Mouse (Mus musculus) hindbrain, embryonic 15.5 days (tissue): ENCODE results near the gene Tstd1. TPM values are rescaled to one million over a fixed set of nuclear protein-coding genes. Genes with fewer than 3 reads are reported as not detected.

Source experiments
- ATAC-seq: fragments of 200-750 bp; cut with Nextera tagmentation; 2 replicates; pipeline ENCODE4 v1.8.0; 2017; ENCODE audit warnings: low read depth, moderate number of reproducible peaks, moderate TSS enrichment; ENCODE audit not compliant: low FRiP score
- H3K27ac ChIP-seq: fragments of 300-500 bp; sonication (generic); replicated peaks from 2 replicates; pipeline ENCODE4 v1.5.1; 2015; ENCODE audit warnings: mild to moderate bottlenecking, inconsistent platforms
- H3K27me3 ChIP-seq: fragments of 300-500 bp; sonication (generic); 2 replicates; pipeline ENCODE4 v1.6.1; 2015; ENCODE audit warnings: control low read depth, inconsistent platforms
- H3K36me3 ChIP-seq: fragments of 300-500 bp; sonication (generic); 2 replicates; pipeline ENCODE4 v1.6.1; 2015; ENCODE audit warnings: control low read depth, inconsistent platforms
- H3K4me1 ChIP-seq: fragments of 300-500 bp; sonication (generic); replicated peaks from 2 replicates; pipeline ENCODE4 v1.6.1; 2015; ENCODE audit warnings: control low read depth, inconsistent platforms
- H3K4me2 ChIP-seq: fragments of 300-500 bp; sonication (generic); 2 replicates; pipeline ENCODE4 v1.6.1; 2015; ENCODE audit warnings: moderate library complexity, mild to moderate bottlenecking, inconsistent platforms
- H3K4me3 ChIP-seq: fragments of 300-500 bp; sonication (generic); 2 replicates; pipeline ENCODE4 v1.5.1; 2015; ENCODE audit warnings: mild to moderate bottlenecking, inconsistent platforms
- H3K9ac ChIP-seq: fragments of 300-500 bp; sonication (generic); 2 replicates; pipeline ENCODE4 v1.6.1; 2015; ENCODE audit warnings: inconsistent platforms
- H3K9me3 ChIP-seq: fragments of 300-500 bp; sonication (generic); 2 replicates; pipeline ENCODE4 v1.6.1; 2016; ENCODE audit warnings: control low read depth, inconsistent platforms
- WGBS: fragments of 180-500 bp; shearing (Covaris S2); methylation state at CpG from one replicate; pipeline ENCODE4 v1.1.7; 2015; 5-methylcytosine and 5-hydroxymethylcytosine counted together
- polyA plus RNA-seq: library from polyadenylated mRNA; unstranded; fragments of >200 nt; fragmentation: Nextera tagmentation; extraction: Ambion mirVana; gene quantifications from 2 replicates; pipeline ENCODE4 v1.2.1, GENCODE M21; 2015

The Tstd1 gene
- polyA plus RNA-seq, 1 experiment from 2014 or later: 6.6 TPM

DNA sequence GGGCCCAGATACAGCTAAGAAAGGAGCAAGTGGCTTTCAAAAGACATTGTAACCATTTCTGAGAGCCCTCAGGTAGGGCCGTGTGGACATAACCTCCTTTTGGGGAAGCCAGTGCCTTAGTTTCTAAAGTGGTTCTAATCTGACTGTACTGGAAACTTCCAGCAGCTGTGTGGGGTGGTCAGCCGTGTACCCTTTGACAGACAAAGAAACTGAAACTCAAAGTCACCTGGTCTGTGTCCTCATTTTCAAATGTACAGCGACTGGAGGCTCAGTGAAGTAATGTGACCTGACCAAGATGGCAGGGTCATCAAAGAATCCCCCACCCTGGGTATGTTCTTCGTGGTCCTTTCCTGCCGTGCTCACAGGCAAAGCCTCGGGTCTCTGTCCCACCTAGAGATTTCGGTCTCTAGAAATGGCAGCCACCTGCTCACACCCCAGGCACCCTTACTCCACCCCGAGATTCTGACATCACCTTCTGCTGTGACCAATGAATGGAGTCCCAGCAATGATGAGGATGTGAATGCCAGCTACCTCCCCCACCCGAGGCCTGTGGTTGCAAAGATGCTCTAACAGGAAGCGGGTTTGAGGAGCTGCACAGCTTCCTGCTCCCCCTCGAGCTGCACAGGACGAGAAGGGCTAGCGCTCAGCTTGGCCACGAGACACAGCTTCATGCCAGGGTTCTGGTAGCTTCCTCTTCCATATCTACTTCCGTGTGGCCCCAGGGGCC, 30.1 kb upstream of the Tstd1 start, which contains the start of gene Arhgap30:
Arhgap30 (plus strand) TSS at position 579 of the 727 bp plus-strand sequence.
- H3K27me3 ChIP-seq: no peaks in the 10 kb centered on the region
- 85% methylated on average over 15 of the region's 15 CpGs for WGBS
- H3K27ac ChIP-seq: no peak within 1 kb of the TSS
- ATAC-seq: no peak
- H3K4me1 ChIP-seq: no peaks in the 10 kb centered on the region
- no peak within 1 kb of the TSS for H3K9ac ChIP-seq
- H3K36me3 ChIP-seq: no peaks in the 10 kb centered on the region
- H3K4me2 ChIP-seq: no peak within 1 kb of the TSS
- no peak within 1 kb of the TSS for H3K4me3 ChIP-seq
- H3K9me3 ChIP-seq: no peaks in the 10 kb centered on the region

DNA sequence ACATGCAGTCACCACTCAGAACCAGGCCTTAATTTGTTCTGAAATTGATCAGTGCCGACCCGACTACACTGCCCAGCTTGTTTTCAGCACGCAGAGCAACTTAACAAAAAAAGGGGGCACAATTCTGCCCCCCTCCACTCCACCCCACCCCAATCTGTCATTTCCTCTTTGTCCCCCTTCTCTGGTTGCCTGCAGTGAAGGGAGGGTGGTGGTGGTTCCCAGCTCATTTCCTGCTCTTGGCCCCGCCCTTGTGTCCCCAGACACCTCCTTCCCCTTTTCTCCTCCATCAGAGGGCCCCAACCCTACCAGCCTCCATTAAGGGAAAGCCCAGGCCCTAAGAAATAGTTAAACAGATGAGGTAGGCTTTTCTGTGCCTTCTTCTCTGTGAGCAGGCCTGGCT, 28.6 kb upstream of the Tstd1 start:
- Histone ChIP-seq H3K27ac (no peak overlapping the region), H3K36me3 (no peaks in the 10 kb centered on the region), H3K4me3 (no peak overlapping the region), H3K4me2 (no peak overlapping the region), H3K4me1 (no peaks in the 10 kb centered on the region), H3K9ac (no peak overlapping the region), H3K27me3 (no peaks in the 10 kb centered on the region), H3K9me3 (no peaks in the 10 kb centered on the region)
- no peak for ATAC-seq
- 80% methylated on average over 4 of the region's 4 CpGs for WGBS

DNA sequence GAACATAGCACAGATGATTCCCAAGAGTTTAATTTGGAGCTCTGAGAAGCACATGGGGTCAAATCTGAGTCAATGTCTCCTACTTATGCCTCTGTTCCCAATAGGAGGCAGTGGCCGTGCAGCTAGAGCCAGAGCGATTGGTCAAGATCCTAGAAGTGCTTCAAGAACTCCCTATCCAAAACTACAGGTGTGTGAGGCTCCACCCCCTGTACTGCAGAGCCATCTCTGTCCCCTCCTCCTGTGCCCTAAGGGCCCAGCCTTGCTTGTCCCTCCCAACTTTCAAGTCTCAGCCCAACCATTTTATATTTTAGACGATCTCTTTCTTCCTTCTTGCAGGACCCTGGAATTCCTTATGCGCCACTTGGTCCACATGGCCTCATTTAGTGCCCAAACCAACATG, 16.9 kb upstream of the Tstd1 start:
- H3K4me2 ChIP-seq: no peak overlapping the region
- ATAC-seq: no peak
- WGBS: 82% methylated on average over 4 of the region's 4 CpGs
- H3K9me3 ChIP-seq: no peaks in the 10 kb centered on the region
- H3K9ac ChIP-seq: no peak overlapping the region
- H3K27ac ChIP-seq: no peak overlapping the region
- no peak overlapping the region for H3K4me3 ChIP-seq
- H3K27me3 ChIP-seq: no peaks in the 10 kb centered on the region
- no peaks in the 10 kb centered on the region for H3K36me3 ChIP-seq
- H3K4me1 ChIP-seq: no peaks in the 10 kb centered on the region

DNA sequence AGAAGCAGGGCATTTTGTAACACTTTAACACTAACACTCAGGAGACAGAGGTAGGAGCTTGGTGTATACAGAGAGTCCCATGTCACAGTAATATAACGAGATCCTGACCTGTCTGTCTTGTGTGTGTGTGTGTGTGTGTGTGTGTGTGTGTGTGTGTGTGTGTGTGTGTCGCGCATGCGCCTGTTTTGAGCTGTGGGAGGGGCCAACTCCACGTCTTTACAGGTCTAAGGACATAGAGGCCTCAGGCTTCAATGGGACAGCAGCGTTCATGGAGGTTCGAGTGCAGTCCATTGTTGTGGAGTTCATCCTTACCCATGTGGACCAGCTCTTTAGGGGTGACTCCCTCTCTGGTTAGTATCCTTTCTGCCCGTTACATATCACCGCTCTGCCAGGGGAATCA, 15.7 kb upstream of the Tstd1 start:
- ATAC-seq: no peak
- Histone ChIP-seq H3K27ac (no peak overlapping the region), H3K36me3 (no peaks in the 10 kb centered on the region), H3K4me1 (no peaks in the 10 kb centered on the region), H3K9me3 (no peaks in the 10 kb centered on the region), H3K9ac (no peak overlapping the region), H3K4me2 (no peak overlapping the region), H3K4me3 (no peak overlapping the region), H3K27me3 (0 out of 2 replicates have a peak, but pooled peaks cover 8% of the 10 kb centered on the region)
- 85% methylated on average over 9 of the region's 9 CpGs for WGBS

DNA sequence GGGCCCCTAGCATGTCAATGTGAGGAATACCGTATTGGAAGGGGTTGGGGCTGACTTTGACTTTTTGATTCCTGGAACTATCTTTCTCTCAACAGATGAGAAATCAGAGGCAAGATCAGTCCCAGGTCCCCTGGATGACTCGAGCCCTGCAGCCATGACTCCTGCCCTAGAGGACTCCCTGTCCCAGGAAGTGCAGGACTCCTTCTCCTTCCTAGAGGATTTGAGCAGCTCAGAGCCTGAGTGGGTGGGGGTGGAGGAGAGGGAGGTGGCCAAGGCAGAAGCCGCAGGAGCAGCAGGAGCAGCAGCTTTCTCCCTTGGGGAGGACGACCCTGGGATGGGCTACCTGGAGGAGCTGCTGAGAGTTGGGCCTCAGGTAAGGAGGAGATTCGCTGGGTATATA, 11.4 kb upstream of the Tstd1 start:
- Histone ChIP-seq H3K4me2 (no peak overlapping the region), H3K9ac (no peak overlapping the region), H3K27ac (no peak overlapping the region), H3K4me1 (no peaks in the 10 kb centered on the region; the same call in 1 of the 2 replicates), H3K4me3 (no peak overlapping the region), H3K36me3 (no peaks in the 10 kb centered on the region), H3K27me3 (0 out of 2 replicates have a peak, but pooled peaks cover 13% of the 10 kb centered on the region), H3K9me3 (no peaks in the 10 kb centered on the region)
- 83% methylated on average over 5 of the region's 5 CpGs for WGBS
- no peak for ATAC-seq

DNA sequence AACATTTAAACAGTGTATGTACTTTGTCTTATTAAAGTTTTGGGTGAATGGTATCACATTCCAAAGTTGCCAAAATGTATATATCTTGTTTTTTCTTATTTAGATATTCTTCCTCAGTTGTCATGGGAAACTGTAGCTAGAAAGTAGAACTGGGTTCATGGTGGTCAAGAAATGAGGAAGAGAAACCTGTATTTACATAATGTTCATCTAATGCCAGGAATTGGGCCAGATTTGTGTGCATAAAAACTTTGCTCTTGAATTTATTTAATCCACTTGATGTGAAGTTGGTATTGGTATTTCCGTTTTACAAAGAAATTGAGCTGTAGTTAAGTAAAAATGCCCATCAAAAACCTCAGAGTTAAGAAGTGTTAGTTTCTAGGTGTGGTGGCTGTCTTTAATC, 8.4 kb upstream of the Tstd1 start:
- Histone ChIP-seq H3K36me3 (peaks cover under 1% of the 10 kb centered on the region; the same call in 1 of the 2 replicates), H3K9me3 (no peaks in the 10 kb centered on the region), H3K4me1 (peaks cover 23% of the 10 kb centered on the region), H3K27ac (no peak overlapping the region), H3K27me3 (0 out of 2 replicates have a peak, but pooled peaks cover 13% of the 10 kb centered on the region), H3K4me2 (no peak overlapping the region), H3K4me3 (no peak overlapping the region), H3K9ac (no peak overlapping the region)
- 82% methylated on average over 1 of the region's 1 CpGs for WGBS
- no peak for ATAC-seq

DNA sequence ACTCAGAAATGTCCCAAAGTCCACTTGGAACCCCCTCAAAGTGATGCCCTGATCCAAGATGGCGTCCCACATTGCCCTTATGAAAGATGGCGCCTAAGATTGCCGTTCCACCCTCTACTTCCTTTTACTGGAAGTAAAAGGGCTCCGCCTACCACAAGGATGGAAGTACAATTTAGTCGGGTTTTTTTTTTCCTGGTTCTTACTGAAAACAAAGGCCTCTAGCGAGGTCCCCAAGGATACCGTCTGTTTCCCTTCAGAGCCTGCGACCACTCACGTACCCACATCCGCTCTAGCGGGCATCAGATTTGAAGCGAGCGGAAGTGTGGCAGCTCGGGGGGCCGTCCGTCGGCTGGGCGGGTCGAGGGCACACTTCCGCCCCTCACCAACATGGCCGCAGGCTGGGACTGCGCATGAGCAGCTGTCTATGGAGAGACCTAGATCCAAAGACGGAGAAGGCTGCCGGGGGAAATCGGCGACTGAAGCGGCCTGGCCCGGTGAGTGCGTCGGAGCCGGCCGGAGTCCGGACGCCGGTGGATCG, 7.7 kb upstream of the Tstd1 start, which contains the start of gene Usf1:
Usf1 (plus strand) TSS at position 367 of the 538 bp plus-strand sequence.
- under 1% methylated on average over 36 of the region's 36 CpGs for WGBS
- peak within 1 kb of the TSS; percentile 86 for H3K9ac ChIP-seq
- peak; percentile 98 for ATAC-seq
- H3K4me3 ChIP-seq: peak within 1 kb of the TSS; percentile 78
- H3K4me1 ChIP-seq: peaks cover 23% of the 10 kb centered on the region
- peaks cover 8% of the 10 kb centered on the region for H3K36me3 ChIP-seq
- peak within 1 kb of the TSS; percentile 97 for H3K27ac ChIP-seq
- H3K27me3 ChIP-seq: 0 out of 2 replicates have a peak, but pooled peaks cover 13% of the 10 kb centered on the region
- no peaks in the 10 kb centered on the region for H3K9me3 ChIP-seq
- peak within 1 kb of the TSS; percentile 63 for H3K4me2 ChIP-seq

DNA sequence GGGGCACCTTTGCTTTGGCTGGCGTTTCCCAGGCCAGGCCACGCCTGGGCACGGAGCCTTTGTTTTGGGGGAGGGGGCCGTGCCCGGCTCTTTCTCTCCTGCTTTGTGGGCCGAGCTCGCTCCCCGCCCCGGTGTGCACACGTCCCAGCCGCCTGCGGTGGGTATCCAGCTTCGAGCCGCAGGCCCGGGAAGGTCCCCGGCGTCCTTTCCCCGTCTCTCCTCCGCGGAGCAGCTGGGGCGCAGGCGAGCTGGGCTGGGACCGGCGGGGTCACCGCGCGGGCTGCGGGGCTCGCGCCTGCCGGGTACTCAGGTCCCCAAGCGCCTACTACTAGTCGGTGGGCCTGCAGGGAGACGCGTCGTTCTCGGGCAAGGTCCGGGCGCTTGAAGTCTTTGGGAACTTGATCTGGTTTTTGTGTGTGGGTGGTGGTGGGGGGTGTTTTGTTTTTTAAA, 7.2 kb upstream of the Tstd1 start:
- H3K27me3 ChIP-seq: 0 out of 2 replicates have a peak, but pooled peaks cover 13% of the 10 kb centered on the region
- WGBS: under 1% methylated on average over 39 of the region's 39 CpGs

DNA sequence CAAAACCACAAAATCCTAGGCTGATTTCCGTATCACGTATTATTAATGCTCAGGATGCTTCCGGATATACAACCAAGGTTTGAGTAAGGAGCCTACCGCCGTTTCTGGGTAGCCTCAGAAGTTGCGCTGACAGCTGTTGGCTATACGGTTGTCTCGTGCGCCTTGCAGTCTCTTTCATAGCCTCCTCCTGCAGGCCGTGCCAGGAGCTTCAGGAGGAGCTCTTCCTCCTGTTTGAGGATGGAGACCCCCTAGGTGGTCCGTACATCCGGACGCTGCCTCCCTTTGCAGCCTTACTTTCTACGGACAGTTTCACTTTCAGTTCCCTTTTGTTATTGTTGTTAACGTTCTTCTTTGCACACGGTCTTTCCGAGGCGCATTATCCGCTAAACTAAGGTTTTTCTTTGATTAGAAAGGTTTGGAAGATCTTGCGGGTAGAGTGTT, 6.7 kb upstream of the Tstd1 start:
- Histone ChIP-seq H3K36me3 (peaks cover 18% of the 10 kb centered on the region), H3K27ac (peak overlapping the region; percentile 97), H3K4me2 (peak overlapping the region; percentile 63), H3K9me3 (no peaks in the 10 kb centered on the region), H3K4me3 (peak overlapping the region; percentile 78), H3K4me1 (peaks cover 23% of the 10 kb centered on the region), H3K27me3 (0 out of 2 replicates have a peak, but pooled peaks cover 13% of the 10 kb centered on the region), H3K9ac (peak overlapping the region; percentile 86)
- peak; percentile 6; the same call in 1 of the 2 replicates for ATAC-seq
- WGBS: under 1% methylated on average over 20 of the region's 20 CpGs

More for the DNA sequence above, 7.2 kb upstream of the Tstd1 start:
- Histone ChIP-seq H3K36me3 (peaks cover 13% of the 10 kb centered on the region), H3K4me1 (peaks cover 23% of the 10 kb centered on the region), H3K9me3 (no peaks in the 10 kb centered on the region), H3K4me2 (peak overlapping the region; percentile 63), H3K4me3 (peak overlapping the region; percentile 78), H3K9ac (peak overlapping the region; percentile 86), H3K27ac (peak overlapping the region; percentile 97)
- ATAC-seq: peak; percentile 87

DNA sequence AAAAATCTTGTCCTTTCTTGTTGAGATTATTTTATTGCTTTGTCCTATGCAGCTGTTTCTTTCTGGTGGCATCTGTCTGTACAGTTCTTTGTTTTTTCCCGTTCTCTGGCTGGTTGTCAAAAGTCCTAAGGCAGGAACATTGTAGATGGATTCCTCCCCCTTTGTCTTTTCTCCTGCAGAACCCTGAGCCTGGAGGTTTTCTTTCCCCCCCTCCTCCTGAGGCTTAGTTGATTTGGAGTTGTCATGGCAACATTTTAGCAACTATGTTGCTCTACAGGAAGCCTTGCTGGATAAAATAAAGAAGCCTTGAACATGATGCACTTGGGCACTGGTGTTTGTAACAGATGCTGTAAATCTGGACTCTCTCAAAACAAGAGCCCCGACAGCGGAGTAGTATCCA, 6.2 kb upstream of the Tstd1 start:
- no peak for ATAC-seq
- peaks cover 22% of the 10 kb centered on the region for H3K36me3 ChIP-seq

DNA sequence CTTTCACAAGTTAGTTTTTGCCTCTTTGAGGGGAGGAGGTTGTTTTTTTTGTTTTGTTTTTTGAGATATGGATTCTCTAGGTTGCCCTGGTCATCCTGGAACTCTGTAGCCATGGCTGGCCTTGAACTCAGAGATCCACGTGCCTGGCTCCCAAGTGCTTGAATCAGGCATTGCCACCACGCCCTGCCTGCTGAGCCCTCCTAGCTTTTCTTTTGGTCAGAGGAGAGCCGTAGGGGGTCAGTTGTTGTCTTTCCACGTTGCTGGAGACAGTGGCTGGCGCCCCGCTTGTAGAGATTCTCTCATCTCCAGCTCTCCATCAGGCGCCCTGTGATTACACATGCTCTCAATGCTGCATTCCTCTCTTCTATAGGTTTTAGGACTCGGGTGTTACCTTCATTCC, 5.1 kb upstream of the Tstd1 start:
- H3K27ac ChIP-seq: no peak overlapping the region
- ATAC-seq: no peak
- no peak overlapping the region for H3K4me3 ChIP-seq
- H3K4me2 ChIP-seq: peak overlapping the region; percentile 63
- WGBS: 79% methylated on average over 8 of the region's 8 CpGs
- peaks cover 23% of the 10 kb centered on the region for H3K4me1 ChIP-seq
- H3K9me3 ChIP-seq: no peaks in the 10 kb centered on the region
- H3K27me3 ChIP-seq: 0 out of 2 replicates have a peak, but pooled peaks cover 5% of the 10 kb centered on the region
- no peak overlapping the region for H3K9ac ChIP-seq
- H3K36me3 ChIP-seq: peaks cover 30% of the 10 kb centered on the region

More for the DNA sequence above, 6.2 kb upstream of the Tstd1 start:
- peak overlapping the region; percentile 86 for H3K9ac ChIP-seq
- H3K4me3 ChIP-seq: peak overlapping the region; percentile 78
- H3K4me1 ChIP-seq: peaks cover 23% of the 10 kb centered on the region
- peak overlapping the region; percentile 63 for H3K4me2 ChIP-seq
- H3K27me3 ChIP-seq: 0 out of 2 replicates have a peak, but pooled peaks cover 11% of the 10 kb centered on the region
- H3K27ac ChIP-seq: peak overlapping the region; percentile 97
- no peaks in the 10 kb centered on the region for H3K9me3 ChIP-seq
- 20% methylated on average over 3 of the region's 3 CpGs for WGBS

DNA sequence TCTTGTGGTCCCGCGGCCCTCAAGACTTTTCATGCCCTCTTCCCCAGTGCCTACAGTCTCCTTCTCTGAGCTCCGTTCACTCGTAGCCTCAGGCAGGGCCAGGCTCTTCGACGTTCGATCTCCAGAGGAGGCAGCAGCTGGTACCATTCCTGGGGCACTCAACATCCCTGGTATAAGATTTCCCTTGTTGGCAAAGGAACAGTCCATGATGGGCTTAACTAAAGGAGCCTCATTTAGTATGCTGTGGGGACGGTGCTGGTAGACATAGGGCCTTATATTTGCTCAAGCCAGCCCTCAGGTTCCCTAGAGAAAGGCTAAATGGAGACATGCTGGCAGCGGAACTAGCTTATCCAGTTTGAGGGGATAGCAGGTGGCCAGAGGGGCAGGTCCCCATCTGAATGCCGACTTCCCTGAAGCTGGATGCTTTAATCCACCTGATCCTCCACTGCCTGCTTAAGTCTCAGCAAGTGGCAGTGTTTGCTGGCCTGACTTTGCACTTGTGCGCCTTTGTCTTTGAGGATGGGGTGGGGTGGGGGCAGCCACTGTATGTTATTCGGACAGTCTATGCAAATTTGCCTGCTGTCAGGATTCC, 715 bp downstream of the Tstd1 start:
- Histone ChIP-seq H3K4me1 (peaks cover 7% of the 10 kb centered on the region), H3K36me3 (peaks cover 52% of the 10 kb centered on the region), H3K4me2 (no peak overlapping the region), H3K4me3 (no peak overlapping the region), H3K9ac (no peak overlapping the region), H3K27ac (peak overlapping the region; percentile 30; the same call in 1 of the 2 replicates), H3K27me3 (no peaks in the 10 kb centered on the region), H3K9me3 (no peaks in the 10 kb centered on the region)
- 34% methylated on average over 12 of the region's 12 CpGs for WGBS
- ATAC-seq: peak; percentile 69
